Mouse (Mus musculus): ENCODE data around the gene Rad54l2.

Gene Rad54l2

GRCm38 (mm10) chr9:106788812-106789321 lies at the start of gene Rad54l2:
TSS of gene Rad54l2 (minus strand) at chr9:106789194.
- peak; percentile 52 to 62 for DNase-seq (ENCODE audit: low spot score in 2 of 2)

DNA sequence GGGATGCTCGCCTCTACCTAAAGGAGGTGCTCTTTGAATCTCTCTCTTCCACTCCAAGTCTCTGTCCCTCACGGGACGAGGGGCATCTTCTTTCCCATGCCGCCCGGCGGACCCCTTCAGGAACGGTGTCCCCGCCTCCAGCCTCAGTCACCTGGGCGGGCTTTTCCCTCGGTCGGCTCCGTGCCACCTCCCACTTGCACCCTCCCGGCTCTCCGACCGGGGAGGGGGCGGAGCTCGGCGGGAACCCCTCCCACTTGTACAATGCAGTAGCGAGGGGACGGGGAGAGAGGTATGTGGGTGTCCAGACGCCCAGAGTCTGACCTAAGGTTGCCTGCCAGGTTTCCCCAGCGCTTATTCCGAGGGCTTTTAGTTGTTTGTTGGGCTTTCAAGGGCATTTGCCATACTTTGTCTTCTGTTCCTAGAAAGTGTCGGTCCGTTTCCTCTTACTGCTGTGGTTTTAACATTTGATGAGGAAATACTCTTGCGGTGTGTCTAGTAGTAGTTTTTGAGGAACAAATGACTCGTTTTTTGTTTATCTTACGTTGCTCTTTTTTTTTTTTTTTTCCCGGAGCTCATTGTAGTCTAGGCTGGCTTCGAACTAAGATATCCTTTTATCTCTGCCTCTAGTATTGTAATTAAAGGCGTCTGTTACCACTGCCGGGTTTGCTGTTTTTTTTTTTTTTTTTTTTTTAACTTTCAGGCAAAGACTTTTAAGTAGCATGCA lies 33.5 kb upstream of the Rad54l2 start:
- peak; percentile 67 for DNase-seq (ENCODE audit: low spot score in 2 of 2)

- peak; percentile 92 to 96 for DNase-seq (ENCODE audit: low spot score in 2 of 2)
Observed at GRCm38 (mm10) chr9:106821618-106822380, 32.8 kb upstream of the Rad54l2 start, which contains the start of gene Dcaf1. TSS of gene Dcaf1 (plus strand) at chr9:106821874.

- DNase-seq (ENCODE audit: low spot score in 2 of 2): no peak
Observed at GRCm38 (mm10) chr9:106821050-106821617, 32.1 kb upstream of the Rad54l2 start.

DNA sequence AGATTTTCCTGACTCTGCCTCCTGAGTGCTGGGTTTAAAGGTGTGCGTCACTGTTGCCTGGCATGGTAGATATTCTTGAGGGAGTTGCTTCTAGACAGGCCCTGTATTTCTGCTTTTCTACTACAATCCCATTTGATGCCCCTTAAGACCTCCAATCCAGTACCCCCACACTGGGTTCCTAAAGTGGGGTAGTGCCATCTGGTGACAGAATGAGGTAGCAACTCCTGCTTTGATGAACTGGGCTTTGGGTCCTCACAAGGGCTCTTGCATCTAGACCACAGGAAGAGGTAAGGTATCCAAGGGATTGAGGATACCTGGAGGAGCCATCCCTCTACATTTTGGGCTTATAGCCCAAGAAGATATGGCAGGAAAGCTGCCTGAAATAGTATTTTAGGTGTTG lies 30.2 kb upstream of the Rad54l2 start:
- DNase-seq (ENCODE audit: low spot score in 2 of 2): no peak

- no peak for DNase-seq (ENCODE audit: low spot score in 2 of 2)
Observed at GRCm38 (mm10) chr9:106818191-106818590, 29.2 kb upstream of the Rad54l2 start.

DNA sequence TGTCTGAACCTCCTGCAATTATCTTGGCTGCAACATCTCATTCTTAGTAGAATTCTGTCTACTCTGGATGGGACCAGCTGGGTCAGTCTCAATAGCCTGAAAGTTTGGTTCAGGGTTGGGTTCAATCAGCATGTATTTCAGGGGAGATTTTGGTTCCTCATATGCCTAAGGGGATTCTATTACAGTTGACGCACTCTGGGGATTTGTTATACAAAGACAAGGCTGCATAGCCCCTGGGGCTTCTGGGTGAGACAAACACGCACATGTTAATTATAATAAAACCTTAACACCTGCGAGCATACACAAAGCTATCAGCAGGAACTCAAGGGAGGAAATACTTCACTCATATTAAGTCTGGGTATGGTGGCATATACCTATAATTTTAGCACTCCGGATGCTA lies 17.5 kb upstream of the Rad54l2 start:
- no peak for DNase-seq (ENCODE audit: low spot score in 2 of 2)

DNA sequence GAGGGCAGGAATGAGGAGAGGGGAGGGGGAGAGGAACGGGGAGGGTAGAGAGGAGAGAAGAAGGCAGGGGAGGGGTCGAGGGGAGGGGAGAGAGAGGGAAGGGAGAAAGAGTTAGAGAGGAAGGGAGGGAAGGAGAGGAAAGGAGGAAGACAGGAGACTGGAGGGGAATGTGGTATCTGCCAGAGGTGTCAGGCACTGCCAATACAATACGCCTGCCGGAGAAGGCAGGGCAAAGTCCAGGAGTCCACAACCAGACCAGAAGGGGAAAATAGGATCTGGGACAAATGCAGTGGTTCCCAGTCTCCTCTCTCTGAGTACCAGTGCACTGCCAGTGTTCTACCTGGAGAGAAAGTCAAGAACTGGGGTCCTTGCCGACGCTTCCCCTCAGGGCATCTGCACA lies 1.8 kb upstream of the Rad54l2 start:
- DNase-seq (ENCODE audit: low spot score in 2 of 2): no peak

DNA sequence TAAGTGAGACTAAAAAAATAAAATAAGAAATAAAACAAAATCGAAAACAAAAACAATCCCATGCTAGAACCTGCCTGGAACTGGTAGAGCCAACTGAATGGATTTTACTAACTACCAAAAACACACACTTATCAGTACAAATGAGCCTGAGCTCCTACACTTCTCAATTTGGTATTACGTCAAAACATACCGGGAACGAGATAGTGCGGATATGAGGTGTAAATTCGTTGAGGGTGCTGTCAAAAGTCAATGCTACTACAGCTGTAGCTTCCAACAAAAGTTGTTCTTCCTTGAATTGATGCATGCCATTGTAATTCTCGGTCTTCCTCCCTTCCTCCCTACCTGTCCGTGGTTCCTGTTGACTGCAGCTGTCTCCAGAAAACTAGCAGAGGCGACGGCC lies 369 bp upstream of the Rad54l2 start:
- no peak for DNase-seq (ENCODE audit: low spot score in 2 of 2)

GRCm38 (mm10) chr9:106787979-106788811 lies 799 bp downstream of the Rad54l2 start:
- no peak for DNase-seq (ENCODE audit: low spot score in 2 of 2)

GRCm38 (mm10) chr9:106785206-106785605 lies 3.8 kb downstream of the Rad54l2 start:
- no peak for DNase-seq (ENCODE audit: low spot score in 2 of 2)

DNA sequence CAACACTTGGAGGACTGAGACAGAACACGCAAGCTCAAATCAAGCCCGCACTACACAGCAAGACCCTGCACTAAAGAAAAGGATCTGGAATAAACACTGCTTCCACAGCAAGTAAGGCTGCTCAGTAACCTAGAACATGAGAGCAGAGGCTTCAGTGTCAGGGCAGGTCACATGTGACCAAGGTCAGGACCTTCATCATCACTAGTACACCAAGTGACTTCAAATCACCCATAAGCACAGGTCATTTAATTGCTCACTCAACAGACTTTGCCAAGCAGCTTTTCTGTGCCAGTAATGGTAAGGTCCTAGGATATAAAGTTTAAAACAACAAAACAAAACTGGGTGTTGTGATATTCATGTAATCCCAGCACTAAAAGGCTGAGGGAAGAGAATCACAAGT lies 5.4 kb downstream of the Rad54l2 start:
- no peak for DNase-seq (ENCODE audit: low spot score in 2 of 2)

DNA sequence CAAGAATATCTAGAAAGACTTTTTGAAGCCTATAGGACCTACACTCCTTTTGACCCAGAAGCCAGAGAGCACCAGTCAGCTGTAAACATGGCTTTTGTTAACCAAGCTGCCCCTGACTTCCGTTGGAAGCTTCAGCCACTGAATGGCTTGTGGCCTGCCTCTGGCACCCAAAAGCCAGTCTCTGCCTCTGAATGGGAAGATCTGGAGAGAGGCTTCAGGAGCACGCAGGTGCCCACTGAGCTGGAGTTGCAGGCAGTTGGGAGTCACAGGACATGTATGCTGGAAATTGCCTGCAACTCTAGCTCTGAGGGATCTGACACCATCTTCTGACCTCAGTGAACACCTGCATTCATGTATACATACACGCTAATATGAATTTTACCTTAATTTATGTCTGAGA lies 8.9 kb downstream of the Rad54l2 start:
- no peak for DNase-seq (ENCODE audit: low spot score in 2 of 2)

DNA sequence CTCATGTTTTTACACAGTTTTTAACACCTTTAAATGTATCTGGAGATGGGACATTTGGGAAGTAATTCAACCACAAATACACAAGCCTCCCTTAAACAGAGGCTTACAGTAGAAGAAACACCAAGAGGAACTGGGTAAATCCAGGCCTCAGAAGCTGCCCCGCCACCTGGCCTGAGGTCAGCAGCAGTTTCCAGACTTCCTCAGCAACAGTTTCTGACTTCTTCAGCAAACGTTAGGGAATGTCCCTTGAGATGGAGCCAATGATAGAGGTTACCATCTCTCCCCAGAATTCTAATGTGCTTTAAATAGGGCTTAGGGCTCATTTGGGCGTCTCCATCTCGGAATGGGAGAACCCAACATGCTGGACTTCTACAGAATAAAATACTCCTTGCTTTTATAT lies 10.7 kb downstream of the Rad54l2 start:
- DNase-seq (ENCODE audit: low spot score in 2 of 2): no peak

- no peak for DNase-seq (ENCODE audit: low spot score in 2 of 2)
Observed at GRCm38 (mm10) chr9:106777423-106777822, 11.6 kb downstream of the Rad54l2 start.

GRCm38 (mm10) chr9:106776116-106776515 lies 12.9 kb downstream of the Rad54l2 start:
- no peak for DNase-seq (ENCODE audit: low spot score in 2 of 2)

DNA sequence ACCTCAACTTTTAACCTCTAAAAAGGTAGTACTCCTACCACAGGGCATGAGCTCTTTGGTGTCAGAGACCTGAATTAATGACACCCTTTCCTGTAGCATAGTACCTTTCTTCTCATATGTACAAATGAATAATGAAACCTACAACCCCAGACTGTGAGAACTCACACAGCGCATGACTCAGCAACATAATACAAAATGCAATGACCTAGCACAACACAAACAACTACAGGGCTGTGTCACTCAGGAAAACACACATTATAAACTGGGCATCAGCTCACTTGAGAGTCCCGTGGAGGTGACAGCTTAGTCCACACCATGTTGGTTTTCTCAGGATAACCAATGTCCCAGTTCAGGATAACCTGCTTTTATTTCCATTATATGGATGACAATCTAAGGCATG lies 17.2 kb downstream of the Rad54l2 start:
- no peak for DNase-seq (ENCODE audit: low spot score in 2 of 2)

DNA sequence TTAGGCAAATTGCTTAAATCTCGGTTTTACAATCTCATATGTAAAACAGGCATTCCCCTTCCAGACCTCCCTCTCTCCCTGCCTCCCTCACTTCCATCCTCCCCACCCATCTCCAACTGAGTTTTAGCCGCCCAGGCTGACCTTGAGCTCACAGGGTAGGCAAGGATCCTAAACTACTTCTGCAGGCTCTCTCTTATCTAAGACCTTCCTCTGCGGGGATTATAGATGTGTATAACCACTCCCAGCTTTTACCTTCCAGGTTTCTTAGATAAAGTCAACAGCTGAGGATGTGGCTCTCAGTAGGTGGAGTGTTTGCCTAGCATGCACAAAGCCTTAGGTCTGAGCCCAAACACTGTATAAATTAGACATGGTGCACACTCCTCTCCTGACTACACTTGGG lies 18.8 kb downstream of the Rad54l2 start:
- DNase-seq (ENCODE audit: low spot score in 2 of 2): no peak

- no peak for DNase-seq (ENCODE audit: low spot score in 2 of 2)
Observed at GRCm38 (mm10) chr9:106769781-106770180, 19.2 kb downstream of the Rad54l2 start.

- DNase-seq (ENCODE audit: low spot score in 2 of 2): no peak
Observed at GRCm38 (mm10) chr9:106756421-106756820, 32.6 kb downstream of the Rad54l2 start.

- DNase-seq (ENCODE audit: low spot score in 2 of 2): no peak
Observed at GRCm38 (mm10) chr9:106755776-106756175, 33.2 kb downstream of the Rad54l2 start.

- DNase-seq (ENCODE audit: low spot score in 2 of 2): peak; percentile 10 to 74
Observed at GRCm38 (mm10) chr9:106754311-106754710, 34.7 kb downstream of the Rad54l2 start.

All from right cerebral cortex, postnatal 36 days (tissue).